ENCODE assay signal across 9 mouse cellular contexts in genomic region chr4:148604541-148605165, GRCm38 (mm10). TPM values are rescaled to one million over a fixed set of nuclear protein-coding genes. Genes with fewer than 3 reads are reported as not detected.
DNase-seq lines count a peak whose midpoint lies in the region; ATAC-seq and TF ChIP-seq lines count a peak whose summit lies in the region.
"Had no signal": no experiment of that assay in that cellular context is flagged by ENCODE, and none has a peak within 500 bp of the region (broad histone marks: within the 10 kb centered on the region; RNA-seq: fewer than 3 reads in every experiment).

No protein-coding gene starts in this region.

- no peaks in the 10 kb centered on the region for H3K4me1 ChIP-seq in embryonic facial prominence, embryonic 14.5 days (ENCODE audit: control insufficient read depth, insufficient read depth, low read length)
- 0 out of 2 replicates have a peak, but pooled peaks cover 4% of the 10 kb centered on the region for H3K4me1 ChIP-seq in intestine, embryonic 15.5 days (replicated peaks)
- peaks cover 8% of the 10 kb centered on the region; the same call in 1 of the 2 replicates for H3K4me1 ChIP-seq in liver, postnatal 0 days (ENCODE audit: insufficient read depth)

- no peak for TF ChIP-seq EP300 in liver, postnatal 0 days (IDR thresholded peaks at IDR 0.05; ENCODE audit: low read depth)

- no peaks in the 10 kb centered on the region for H3K27me3 ChIP-seq in embryonic facial prominence, embryonic 14.5 days (replicated peaks; ENCODE audit: control insufficient read depth, insufficient read depth, low read length)
- H3K27me3 ChIP-seq in intestine, embryonic 15.5 days (replicated peaks) = no peaks in the 10 kb centered on the region
- H3K27me3 ChIP-seq in liver, postnatal 0 days (ENCODE audit: insufficient read depth, low read length) = no peaks in the 10 kb centered on the region
- H3K27me3 ChIP-seq: heart, embryonic 13.5 days had no signal

- peak; percentile 71 for DNase-seq in right cerebral cortex, postnatal 14 days
- DNase-seq in right cerebral cortex, adult 18-20 months = no peak
- peak; percentile 46 for DNase-seq in adipocyte (ENCODE audit: low spot score)
- peak; percentile 53 for DNase-seq in embryonic facial prominence, embryonic 14.5 days (ENCODE audit: low spot score)
- peak; percentile 81 for DNase-seq in liver, postnatal 0 days
- DNase-seq in retina, embryonic 14.5 days (ENCODE audit: low spot score) = peak; percentile 82
- peak; percentile 50 for DNase-seq in yolk sac, embryonic 10.5 days (ENCODE audit: low spot score)

- no peak for ATAC-seq in embryonic facial prominence, embryonic 14.5 days (ENCODE audit: low read depth)
- ATAC-seq in intestine, embryonic 15.5 days = peak; percentile 51
- no peak for ATAC-seq in liver, postnatal 0 days

- no peak overlapping the region for H3K4me2 ChIP-seq in embryonic facial prominence, embryonic 14.5 days (ENCODE audit: low read depth, low read length)
- no peak overlapping the region for H3K4me2 ChIP-seq in intestine, embryonic 15.5 days (replicated peaks)
- peak overlapping the region; percentile 61; the same call in 1 of the 2 replicates for H3K4me2 ChIP-seq in liver, postnatal 0 days (ENCODE audit: low read depth, low read length)
- H3K4me2 ChIP-seq: heart, embryonic 13.5 days had no signal

- WGBS in embryonic facial prominence, embryonic 14.5 days = 84% methylated on average over 3 of the region's 3 CpGs
- WGBS in intestine, embryonic 15.5 days = 92% methylated on average over 3 of the region's 3 CpGs
- WGBS in liver, postnatal 0 days (ENCODE audit: insufficient replicate concordance) = 92% methylated on average over 3 of the region's 3 CpGs

- H3K9me3 ChIP-seq in embryonic facial prominence, embryonic 14.5 days (ENCODE audit: control insufficient read depth, low read length) = no peaks in the 10 kb centered on the region
- H3K9me3 ChIP-seq in intestine, embryonic 15.5 days = no peaks in the 10 kb centered on the region
- no peaks in the 10 kb centered on the region for H3K9me3 ChIP-seq in liver, postnatal 0 days (ENCODE audit: low read length)
- H3K9me3 ChIP-seq: heart, embryonic 13.5 days had no signal

- H3K4me3 ChIP-seq in embryonic facial prominence, embryonic 14.5 days (ENCODE audit: low read depth, low read length) = no peak overlapping the region
- no peak overlapping the region for H3K4me3 ChIP-seq in intestine, embryonic 15.5 days (replicated peaks)
- no peak overlapping the region for H3K4me3 ChIP-seq in liver, postnatal 0 days (ENCODE audit: low read depth, low read length)
- H3K4me3 ChIP-seq: heart, embryonic 13.5 days had no signal

- H3K27ac ChIP-seq in embryonic facial prominence, embryonic 14.5 days (replicated peaks; ENCODE audit: low read depth, low read length) = no peak overlapping the region
- no peak overlapping the region for H3K27ac ChIP-seq in intestine, embryonic 15.5 days
- H3K27ac ChIP-seq in liver, postnatal 0 days (ENCODE audit: low read depth) = no peak overlapping the region
- H3K27ac ChIP-seq: heart, embryonic 13.5 days had no signal

- H3K9ac ChIP-seq in embryonic facial prominence, embryonic 14.5 days (ENCODE audit: low read depth, low read length) = no peak overlapping the region
- no peak overlapping the region for H3K9ac ChIP-seq in intestine, embryonic 15.5 days
- H3K9ac ChIP-seq in liver, postnatal 0 days (replicated peaks) = no peak overlapping the region
- H3K9ac ChIP-seq: heart, embryonic 13.5 days had no signal

- H3K36me3 ChIP-seq in embryonic facial prominence, embryonic 14.5 days (ENCODE audit: control insufficient read depth, insufficient read depth, low read length) = no peaks in the 10 kb centered on the region
- H3K36me3 ChIP-seq in intestine, embryonic 15.5 days = no peaks in the 10 kb centered on the region
- H3K36me3 ChIP-seq in liver, postnatal 0 days (replicated peaks; ENCODE audit: insufficient read depth, low read length) = peaks cover 4% of the 10 kb centered on the region; the same call in 1 of the 2 replicates

- peak; percentile 82 for TF ChIP-seq CTCF in liver, postnatal 0 days (IDR thresholded peaks at IDR 0.05; ENCODE audit: low read depth)

RNA-seq across cellular contexts. Expression of gene Masp2, which starts 2.3 kb away (rescaled TPM):
- 0.25 and 0.29 TPM in 2 replicates for polyA plus RNA-seq in embryonic facial prominence, embryonic 14.5 days (2014; fragmentation: Nextera tagmentation; extraction: Ambion mirVana)
- 0.33 and 0.95 TPM in 2 replicates for polyA plus RNA-seq in intestine, embryonic 15.5 days (2015; fragmentation: Nextera tagmentation; extraction: Ambion mirVana)
- 109 and 112 TPM in 2 replicates for polyA plus RNA-seq in liver, postnatal 0 days (2015; fragmentation: Nextera tagmentation; extraction: Ambion mirVana)
- polyA plus RNA-seq: heart, embryonic 13.5 days had no signal

RNA-seq across cellular contexts. Expression of gene Srm, which starts 13.3 kb away (rescaled TPM):
- 273 and 291 TPM in 2 replicates for polyA plus RNA-seq in embryonic facial prominence, embryonic 14.5 days (2014; fragmentation: Nextera tagmentation; extraction: Ambion mirVana)
- polyA plus RNA-seq in intestine, embryonic 15.5 days (2015; fragmentation: Nextera tagmentation; extraction: Ambion mirVana) = 207 and 224 TPM in 2 replicates
- 71.2 and 75.2 TPM in 2 replicates for polyA plus RNA-seq in liver, postnatal 0 days (2015; fragmentation: Nextera tagmentation; extraction: Ambion mirVana)

RNA-seq across cellular contexts. Expression of gene Tardbp, which starts 22.2 kb away (rescaled TPM):
- 151 and 156 TPM in 2 replicates for polyA plus RNA-seq in embryonic facial prominence, embryonic 14.5 days (2014; fragmentation: Nextera tagmentation; extraction: Ambion mirVana)
- polyA plus RNA-seq in intestine, embryonic 15.5 days (2015; fragmentation: Nextera tagmentation; extraction: Ambion mirVana) = 272 and 318 TPM in 2 replicates
- polyA plus RNA-seq in liver, postnatal 0 days (2015; fragmentation: Nextera tagmentation; extraction: Ambion mirVana) = 73.4 and 76.7 TPM in 2 replicates

RNA-seq across cellular contexts. Expression of gene Gm572, which starts 38.5 kb away (rescaled TPM):
- polyA plus RNA-seq in embryonic facial prominence, embryonic 14.5 days (2014; fragmentation: Nextera tagmentation; extraction: Ambion mirVana) = 0.17 TPM in 1 of 2 replicates, not detected in the other
- polyA plus RNA-seq in intestine, embryonic 15.5 days (2015; fragmentation: Nextera tagmentation; extraction: Ambion mirVana) = not detected in 2 replicates
- polyA plus RNA-seq in liver, postnatal 0 days (2015; fragmentation: Nextera tagmentation; extraction: Ambion mirVana) = not detected in 2 replicates

RNA-seq across cellular contexts. Expression of gene Exosc10, which starts 46.4 kb away (rescaled TPM):
- polyA plus RNA-seq in embryonic facial prominence, embryonic 14.5 days (2014; fragmentation: Nextera tagmentation; extraction: Ambion mirVana) = 80.9 and 90.7 TPM in 2 replicates
- polyA plus RNA-seq in intestine, embryonic 15.5 days (2015; fragmentation: Nextera tagmentation; extraction: Ambion mirVana) = 73.4 and 74.4 TPM in 2 replicates
- 15.4 and 17.5 TPM in 2 replicates for polyA plus RNA-seq in liver, postnatal 0 days (2015; fragmentation: Nextera tagmentation; extraction: Ambion mirVana)

Comparison
In these comparisons a context has a peak if more than half of its experiments do, and no peak if none do; other contexts are left out.
1. RNA of gene Masp2, which starts 2.3 kb away (polyA plus RNA-seq): 109 to 112 TPM in liver, postnatal 0 days; 0.33 to 0.95 TPM in intestine, embryonic 15.5 days and 0.25 to 0.29 TPM in embryonic facial prominence, embryonic 14.5 days; every median in the first group is over 10 times any median in the second.